Mouse (Mus musculus) activated CD4-positive, CD25-positive, alpha-beta regulatory T cell, adult 4 months (primary cell): ENCODE results near the gene Ankrd13c. TPM values are rescaled to one million over a fixed set of nuclear protein-coding genes. Genes with fewer than 3 reads are reported as not detected.

Experiments
- ATAC-seq: one replicate; pipeline ENCODE4 v1.8.0; 2017
- polyA plus RNA-seq, 2 experiments: library from polyadenylated mRNA; unstranded; fragments of 100-300 nt; shearing (Covaris generic); gene quantifications; one replicate each; pipeline ENCODE4 v1.2.1; 2017

Gene Ankrd13c
- polyA plus RNA-seq, 2 experiments from 2014 or later, result 28.8 to 31.6 TPM

- no peak for ATAC-seq
These were observed 8.4 kb downstream of the Ankrd13c start for GRCm38 (mm10) chr3:157955466-157955865.

- no peak for ATAC-seq
These were observed 9.2 kb downstream of the Ankrd13c start for GRCm38 (mm10) chr3:157956201-157956600.

- ATAC-seq, result no peak
These were observed 10.3 kb downstream of the Ankrd13c start for GRCm38 (mm10) chr3:157957320-157957719.

- no peak for ATAC-seq
These were observed 24.1 kb downstream of the Ankrd13c start for GRCm38 (mm10) chr3:157971151-157971550.

- ATAC-seq, result no peak
These were observed 26.2 kb downstream of the Ankrd13c start for GRCm38 (mm10) chr3:157973236-157973635.

- no peak for ATAC-seq
These were observed 32.6 kb downstream of the Ankrd13c start for GRCm38 (mm10) chr3:157979619-157980018.

GRCm38 (mm10) chr3:157993322-157993721, 46.3 kb downstream of the Ankrd13c start:
- ATAC-seq, result no peak

GRCm38 (mm10) chr3:157995726-157996125, 48.7 kb downstream of the Ankrd13c start:
- ATAC-seq, result no peak

GRCm38 (mm10) chr3:157998742-157999369, 51.8 kb downstream of the Ankrd13c start:
- no peak for ATAC-seq

- no peak for ATAC-seq
These were observed 61.6 kb downstream of the Ankrd13c start for GRCm38 (mm10) chr3:158008647-158009046.

GRCm38 (mm10) chr3:158009762-158010320, 62.8 kb downstream of the Ankrd13c start:
- ATAC-seq, result no peak

GRCm38 (mm10) chr3:158031371-158031925, 84.4 kb downstream of the Ankrd13c start:
- ATAC-seq, result peak; percentile 81

- ATAC-seq, result no peak
These were observed 85.1 kb downstream of the Ankrd13c start for GRCm38 (mm10) chr3:158032106-158032505.

GRCm38 (mm10) chr3:158035866-158036265, 88.8 kb downstream of the Ankrd13c start:
- ATAC-seq, result no peak

GRCm38 (mm10) chr3:158036329-158036988, 89.4 kb downstream of the Ankrd13c start, which contains the start of the genes Srsf11 and Lrrc40:
Gene Srsf11 (minus strand): TSS chr3:158036639.
Gene Lrrc40 (plus strand): TSS chr3:158036662.
- peak; percentile 86 for ATAC-seq

- no peak for ATAC-seq
These were observed 91.1 kb downstream of the Ankrd13c start for GRCm38 (mm10) chr3:158038106-158038505.

GRCm38 (mm10) chr3:158040755-158041154, 93.7 kb downstream of the Ankrd13c start:
- no peak for ATAC-seq

- ATAC-seq, result no peak
These were observed 102.5 kb downstream of the Ankrd13c start for GRCm38 (mm10) chr3:158049508-158049907.

Other genes with a start within 250 kb of the Ankrd13c start
- under 1 TPM in 1 of 2 experiments, not detected in 1; 0.49 TPM for gene Cth, start 22.2 kb upstream of the Ankrd13c start, polyA plus RNA-seq
- 100 to 1,000 TPM; 142 to 145 TPM for gene Srsf11, start 89.4 kb downstream of the Ankrd13c start, polyA plus RNA-seq
- 10 to 100 TPM; 30.1 to 33.9 TPM for gene Lrrc40, start 89.4 kb downstream of the Ankrd13c start, polyA plus RNA-seq